In genomic region chr4:135617783-135618470, GRCm38 (mm10) we compare ENCODE assay signal across 8 mouse cellular contexts. TPM values are rescaled to one million over a fixed set of nuclear protein-coding genes. Genes with fewer than 3 reads are reported as not detected.
DNase-seq lines count a peak whose midpoint lies in the region; ATAC-seq and TF ChIP-seq lines count a peak whose summit lies in the region.

No protein-coding gene starts in this region.

- H3K36me3 ChIP-seq in midbrain, embryonic 13.5 days = no peaks in the 10 kb centered on the region
- no peaks in the 10 kb centered on the region for H3K36me3 ChIP-seq in midbrain, embryonic 11.5 days (ENCODE audit: control insufficient read depth, insufficient read depth, low read length)
- no peaks in the 10 kb centered on the region for H3K36me3 ChIP-seq in liver, embryonic 14.5 days (replicated peaks; ENCODE audit: control insufficient read depth, insufficient read depth, low read depth)

- H3K9ac ChIP-seq in midbrain, embryonic 13.5 days (replicated peaks) = no peak overlapping the region
- no peak overlapping the region for H3K9ac ChIP-seq in midbrain, embryonic 11.5 days (ENCODE audit: low read length)
- H3K9ac ChIP-seq in liver, embryonic 14.5 days (replicated peaks) = no peak overlapping the region

- no peaks in the 10 kb centered on the region for H3K9me3 ChIP-seq in midbrain, embryonic 13.5 days
- H3K9me3 ChIP-seq in midbrain, embryonic 11.5 days (ENCODE audit: control insufficient read depth, low read length) = no peaks in the 10 kb centered on the region
- H3K9me3 ChIP-seq in liver, embryonic 14.5 days (ENCODE audit: control insufficient read depth, low read length) = no peaks in the 10 kb centered on the region

- peak; percentile 17 for DNase-seq in adrenal gland, postnatal 14 days
- no peak for DNase-seq in adrenal gland, postnatal 10 days
- DNase-seq in midbrain, embryonic 11.5 days (ENCODE audit: low spot score, missing footprints) = no peak
- no peak for DNase-seq in liver, embryonic 14.5 days (ENCODE audit: low read depth in 3 of 3, low spot score in 3 of 3)
- peak; percentile 54 for DNase-seq in thymus, postnatal 25 days
- no peak for DNase-seq in layer of hippocampus, postnatal 25 days (ENCODE audit: extremely low spot score in 1 of 2, low spot score in 1 of 2)
- no peak for DNase-seq in cerebellum, adult 9-11 months

- H3K27me3 ChIP-seq in midbrain, embryonic 13.5 days = peaks cover 7% of the 10 kb centered on the region; the same call in 1 of the 2 replicates
- no peaks in the 10 kb centered on the region for H3K27me3 ChIP-seq in midbrain, embryonic 11.5 days (ENCODE audit: control insufficient read depth, insufficient read depth, low read length)
- H3K27me3 ChIP-seq in liver, embryonic 14.5 days (ENCODE audit: control insufficient read depth, insufficient read depth, low read length) = no peaks in the 10 kb centered on the region; the same call in 1 of the 2 replicates

- 0 out of 2 replicates have a peak overlapping the region, but pooled peaks have one; percentile 2 for H3K4me2 ChIP-seq in midbrain, embryonic 13.5 days (replicated peaks)
- no peak overlapping the region for H3K4me2 ChIP-seq in midbrain, embryonic 11.5 days
- no peak overlapping the region for H3K4me2 ChIP-seq in liver, embryonic 14.5 days (ENCODE audit: low read depth)

- WGBS in midbrain, embryonic 13.5 days = 14% methylated on average over 16 of the region's 16 CpGs
- WGBS in midbrain, embryonic 11.5 days = 12% methylated on average over 16 of the region's 16 CpGs
- WGBS in liver, embryonic 14.5 days (ENCODE audit: insufficient replicate concordance) = 14% methylated on average over 15 of the region's 16 CpGs

- 0 out of 2 replicates have a peak, but pooled peaks have one; percentile 37 for ATAC-seq in midbrain, embryonic 13.5 days
- no peak for ATAC-seq in midbrain, embryonic 11.5 days (ENCODE audit: low FRiP score)
- ATAC-seq in liver, embryonic 14.5 days (ENCODE audit: insufficient read depth) = no peak

- no peak overlapping the region for H3K4me3 ChIP-seq in midbrain, embryonic 13.5 days (replicated peaks)
- H3K4me3 ChIP-seq in midbrain, embryonic 11.5 days (ENCODE audit: low read depth, low read length) = no peak overlapping the region
- H3K4me3 ChIP-seq in liver, embryonic 14.5 days (ENCODE audit: insufficient read depth in 1 of 2, low read depth in 2 of 2, low read length in 2 of 2) = no peak overlapping the region

- H3K4me1 ChIP-seq in midbrain, embryonic 13.5 days (replicated peaks) = peaks cover 9% of the 10 kb centered on the region
- H3K4me1 ChIP-seq in midbrain, embryonic 11.5 days (ENCODE audit: control insufficient read depth, insufficient read depth, low read length) = no peaks in the 10 kb centered on the region
- H3K4me1 ChIP-seq in liver, embryonic 14.5 days (replicated peaks; ENCODE audit: control insufficient read depth in 2 of 2, insufficient read depth in 2 of 2, low read length in 1 of 2) = peaks cover 19 to 27% of the 10 kb centered on the region in 2 experiments

- TF ChIP-seq EP300 in liver, embryonic 14.5 days (IDR thresholded peaks at IDR 0.05; ENCODE audit: low read depth) = no peak

- no peak overlapping the region for H3K27ac ChIP-seq in midbrain, embryonic 13.5 days
- no peak overlapping the region for H3K27ac ChIP-seq in midbrain, embryonic 11.5 days (ENCODE audit: low read depth, low read length)
- H3K27ac ChIP-seq in liver, embryonic 14.5 days = no peak overlapping the region

- TF ChIP-seq CTCF in liver, embryonic 14.5 days (IDR thresholded peaks at IDR 0.05; ENCODE audit: low read depth) = peak; percentile 7; the same call in 1 of the 2 replicates

RNA-seq across cellular contexts. Expression of gene Grhl3, which starts 44.5 kb away (rescaled TPM):
- 0.23 and 0.37 TPM in 2 replicates for total RNA-seq in adrenal gland, postnatal 14 days (2021)
- under 1 TPM; 0.33 TPM for total RNA-seq in adrenal gland, postnatal 10 days (2021)
- 2.1 and 2.8 TPM in 2 replicates for polyA plus RNA-seq in midbrain, embryonic 13.5 days (2015; fragmentation: Nextera tagmentation; extraction: Ambion mirVana)
- polyA plus RNA-seq in midbrain, embryonic 11.5 days (2014; fragmentation: Nextera tagmentation; extraction: Ambion mirVana) = 3.1 and 3.2 TPM in 2 replicates
- 0.13 and 0.14 TPM in 2 replicates for polyA plus RNA-seq in liver, embryonic 14.5 days (2012; rRNA removed)
- 0.11 and 0.15 TPM in 2 replicates for polyA plus RNA-seq in liver, embryonic 14.5 days (2014; fragmentation: Nextera tagmentation; extraction: Ambion mirVana)
- total RNA-seq in layer of hippocampus, postnatal 25 days (2021) = under 1 TPM; 0.75 to 0.91 TPM

Comparison
In these comparisons a context has a peak if more than half of its experiments do, and no peak if none do; other contexts are left out.
1. DNase-seq: peak in adrenal gland, postnatal 14 days (single experiment) and thymus, postnatal 25 days (single experiment); none in adrenal gland, postnatal 10 days (single experiment), midbrain, embryonic 11.5 days (single experiment), liver, embryonic 14.5 days (0 of 3), layer of hippocampus, postnatal 25 days (0 of 2) and cerebellum, adult 9-11 months (single experiment).